Mouse (Mus musculus) right cerebral cortex, postnatal 10 days (tissue): ENCODE measurements around the gene Samd14.

Experiments used
- DNase-seq, 2 experiments: peaks; one replicate each; pipeline ENCODE4 v3.0.0; 2021; ENCODE audit warnings: low spot score in 2 of 2

Gene Samd14

DNA sequence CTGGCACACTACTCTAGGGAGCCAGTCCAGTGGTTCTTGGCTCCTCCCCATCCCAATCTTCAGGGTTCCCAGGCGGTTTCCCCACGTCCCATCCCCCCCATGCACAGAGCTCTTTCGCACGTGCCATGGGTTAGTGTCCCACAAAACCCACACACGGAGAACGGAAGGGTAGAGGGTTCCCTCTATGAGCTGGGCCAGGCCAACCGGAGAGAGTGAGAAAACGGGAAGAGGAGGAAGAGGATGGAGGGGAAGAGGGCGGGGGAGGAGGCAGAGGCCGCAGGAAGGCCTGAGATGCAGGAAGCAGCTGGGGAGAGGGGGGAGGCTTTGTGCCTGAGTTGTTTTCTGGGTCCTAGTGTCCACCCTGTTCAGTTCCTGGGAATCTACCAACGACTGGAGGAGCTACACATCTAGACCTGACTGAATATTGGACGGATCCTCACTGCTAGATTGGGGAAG, 20.1 kb upstream of the Samd14 start:
- DNase-seq = peak; percentile 87 to 92

DNA sequence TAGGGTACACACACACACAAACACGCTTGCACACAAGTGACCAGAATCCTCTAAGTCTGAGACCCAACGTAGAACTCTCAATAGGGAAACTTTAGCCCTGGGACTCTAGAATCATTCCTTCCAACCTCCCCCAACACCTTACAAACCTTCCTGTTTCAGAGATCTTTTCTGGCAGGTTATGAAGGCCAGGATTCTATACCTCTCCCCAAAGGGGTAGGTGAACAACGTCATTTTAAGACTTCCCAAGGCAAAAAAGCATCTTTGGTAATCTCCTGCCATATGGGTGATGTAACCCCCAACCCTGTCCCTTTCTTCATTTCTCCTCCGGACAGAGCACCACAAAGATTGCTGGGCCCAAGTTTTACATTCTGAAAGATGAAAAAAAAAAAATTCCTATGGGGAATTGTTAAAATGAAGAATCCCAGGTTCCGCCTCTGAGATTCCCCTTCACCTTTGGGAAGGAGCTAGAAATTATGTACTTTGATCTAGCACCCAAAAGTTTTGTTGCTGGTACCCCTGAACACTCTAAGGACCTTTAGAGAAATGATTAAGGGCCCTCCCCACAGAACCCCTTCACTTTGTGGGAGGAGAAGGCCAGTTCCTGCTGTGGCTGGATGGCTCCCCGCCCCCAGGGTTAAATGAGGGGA, 19.5 kb upstream of the Samd14 start:
- no peak for DNase-seq

DNA sequence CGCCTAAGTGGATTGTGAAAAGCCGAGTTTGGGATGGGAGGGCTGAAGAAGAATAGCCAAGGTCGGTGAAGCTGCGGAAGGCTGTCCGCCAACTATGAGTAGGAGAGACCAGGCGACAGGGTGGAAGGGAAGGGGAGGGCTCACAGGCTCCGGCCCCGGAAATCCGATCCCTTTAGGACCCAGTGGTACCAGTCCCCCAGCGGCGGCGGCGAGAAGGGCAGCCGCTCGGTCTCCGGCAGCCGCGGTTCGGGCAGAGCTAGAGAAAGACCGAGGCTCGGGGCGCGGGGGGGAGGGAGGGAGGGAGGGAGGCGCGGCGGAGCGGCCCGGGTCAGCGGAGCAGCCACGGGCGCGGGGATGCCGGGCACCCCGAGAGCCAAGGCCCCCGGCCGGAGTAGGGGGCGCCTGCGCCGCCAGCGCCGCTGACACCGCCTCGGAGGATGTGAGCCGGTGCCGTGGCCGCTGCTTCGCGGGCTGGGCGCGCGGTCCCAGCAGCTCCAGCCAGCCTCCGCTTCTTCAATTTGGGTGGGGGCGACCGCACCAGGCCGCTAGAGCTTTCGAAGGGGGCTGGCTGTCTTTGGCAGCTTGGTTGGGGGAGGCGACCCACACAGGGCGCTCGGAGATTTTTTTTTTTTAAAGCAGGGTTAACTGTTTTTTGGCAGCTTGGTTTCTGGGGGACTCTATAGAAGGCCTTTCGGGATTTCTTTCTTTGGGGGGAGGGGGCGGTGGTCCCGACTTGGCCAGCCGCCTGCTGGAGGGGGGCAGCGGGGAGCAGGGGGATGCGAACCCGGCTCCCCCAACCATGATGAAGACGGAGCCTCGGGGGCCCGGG, 18.7 kb upstream of the Samd14 start, which contains the start of gene Ppp1r9b:
Ppp1r9b (plus strand) TSS at position 287 of the 829 bp plus-strand sequence.
- DNase-seq = peak; percentile 94 to 95

DNA sequence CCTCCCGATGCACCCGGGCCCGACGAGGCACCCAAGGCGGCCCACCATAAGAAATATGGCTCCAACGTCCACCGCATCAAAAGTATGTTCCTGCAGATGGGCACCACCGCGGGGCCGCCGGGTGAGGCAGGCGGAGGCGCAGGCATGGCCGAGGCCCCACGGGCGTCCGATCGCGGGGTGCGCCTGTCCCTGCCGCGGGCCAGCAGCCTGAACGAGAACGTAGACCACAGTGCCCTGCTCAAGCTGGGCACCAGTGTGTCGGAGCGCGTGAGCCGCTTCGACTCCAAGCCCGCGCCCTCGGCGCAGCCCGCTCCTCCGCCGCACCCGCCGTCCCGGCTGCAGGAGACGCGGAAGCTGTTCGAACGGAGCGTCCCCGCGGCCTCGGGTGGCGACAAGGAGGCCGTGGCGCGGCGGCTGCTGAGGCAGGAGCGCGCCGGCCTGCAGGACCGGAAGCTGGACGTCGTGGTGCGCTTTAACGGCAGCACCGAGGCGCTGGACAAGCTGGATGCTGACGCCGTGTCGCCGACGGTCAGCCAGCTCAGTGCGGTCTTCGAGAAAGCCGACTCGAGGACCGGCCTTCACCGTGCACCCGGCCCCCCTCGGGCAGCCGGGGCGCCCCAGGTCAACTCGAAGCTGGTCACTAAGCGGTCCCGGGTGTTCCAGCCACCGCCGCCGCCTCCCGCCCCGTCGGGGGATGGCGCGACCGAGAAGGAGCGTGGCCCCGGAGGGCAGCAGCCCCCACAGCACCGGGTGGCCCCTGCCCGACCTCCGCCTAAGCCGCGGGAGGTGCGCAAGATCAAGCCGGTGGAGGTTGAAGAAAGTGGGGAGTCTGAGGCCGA, 17.8 kb upstream of the Samd14 start:
- peak; percentile 44 to 62 for DNase-seq

DNA sequence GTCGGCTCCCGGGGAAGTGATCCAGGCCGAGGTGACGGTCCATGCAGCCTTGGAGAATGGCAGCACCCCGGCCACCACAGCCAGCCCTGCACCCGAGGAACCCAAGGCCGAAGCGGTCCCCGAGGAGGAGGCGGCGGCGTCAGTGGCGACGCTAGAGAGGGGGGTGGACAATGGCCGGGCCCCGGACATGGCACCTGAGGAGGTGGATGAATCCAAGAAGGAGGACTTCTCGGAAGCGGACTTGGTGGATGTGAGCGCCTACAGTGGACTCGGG, 17.3 kb upstream of the Samd14 start:
- DNase-seq = no peak

DNA sequence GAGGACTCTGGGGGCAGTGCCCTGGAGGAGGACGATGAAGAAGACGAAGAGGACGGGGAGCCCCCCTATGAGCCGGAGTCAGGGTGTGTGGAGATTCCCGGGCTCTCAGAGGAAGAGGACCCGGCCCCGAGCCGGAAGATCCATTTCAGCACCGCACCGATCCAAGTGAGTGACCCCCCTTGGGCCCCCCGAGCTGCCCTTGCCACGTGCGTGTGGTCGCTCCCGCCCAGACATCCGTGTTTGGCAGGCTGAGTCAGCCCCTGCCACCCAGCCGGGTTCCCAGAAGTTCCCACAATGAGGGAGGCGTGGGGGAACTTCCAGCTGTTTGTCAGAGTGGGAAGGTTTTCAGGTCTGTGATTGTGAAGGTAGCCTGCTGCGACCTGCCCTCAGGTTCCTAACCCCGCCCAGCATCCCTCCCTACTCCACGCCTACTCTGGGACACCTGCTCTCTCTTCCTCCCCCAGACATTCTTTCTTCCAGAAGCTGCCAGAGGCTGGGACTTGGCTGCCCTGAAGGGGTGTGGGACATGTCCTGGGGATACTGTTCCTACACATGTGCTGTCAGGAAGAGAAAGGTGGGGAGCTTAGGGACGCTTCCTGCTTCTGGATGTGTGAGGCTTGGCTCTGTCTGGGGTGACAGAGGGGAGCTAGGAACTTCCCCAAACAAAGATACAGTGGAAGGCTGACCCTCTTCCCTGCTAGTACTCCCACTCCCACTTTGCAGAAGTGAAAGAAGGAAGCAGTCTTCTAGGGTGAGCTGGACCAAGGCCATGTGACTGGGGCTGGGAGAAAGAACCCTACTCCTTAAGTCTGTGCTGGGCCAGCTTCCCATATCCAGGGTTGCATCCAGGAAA, 16.7 kb upstream of the Samd14 start:
- DNase-seq = peak; percentile 67 to 69

DNA sequence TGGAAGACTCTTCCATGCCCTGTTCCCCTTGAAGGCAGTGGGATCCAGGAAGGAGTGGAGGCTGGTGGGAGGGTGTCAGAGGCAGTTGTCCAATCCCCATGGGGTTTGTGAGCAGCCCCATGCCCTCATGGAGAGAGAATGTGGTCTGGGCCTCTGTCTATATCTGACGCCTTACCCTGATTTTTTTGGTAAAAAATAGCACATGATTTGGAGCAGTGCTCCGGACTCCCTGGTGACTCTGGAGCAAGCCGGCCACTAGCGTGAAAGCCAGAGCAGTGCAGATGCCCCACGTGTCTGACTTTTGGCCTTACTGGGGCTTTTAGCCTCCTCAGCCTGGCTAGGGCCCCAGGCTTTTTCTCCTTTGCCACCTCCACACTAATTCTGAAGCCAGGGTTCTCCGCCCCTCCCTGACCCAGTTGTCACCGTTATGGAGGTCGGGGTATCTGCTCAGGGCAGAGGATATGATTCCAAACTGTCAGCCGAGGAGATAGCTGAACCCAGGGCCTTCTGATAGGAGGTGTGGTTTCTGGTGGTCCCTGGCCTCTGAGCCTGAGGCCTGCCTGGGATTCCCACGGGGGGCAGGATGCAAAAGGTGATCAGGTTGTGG, 15.4 kb upstream of the Samd14 start:
- DNase-seq = no peak

DNA sequence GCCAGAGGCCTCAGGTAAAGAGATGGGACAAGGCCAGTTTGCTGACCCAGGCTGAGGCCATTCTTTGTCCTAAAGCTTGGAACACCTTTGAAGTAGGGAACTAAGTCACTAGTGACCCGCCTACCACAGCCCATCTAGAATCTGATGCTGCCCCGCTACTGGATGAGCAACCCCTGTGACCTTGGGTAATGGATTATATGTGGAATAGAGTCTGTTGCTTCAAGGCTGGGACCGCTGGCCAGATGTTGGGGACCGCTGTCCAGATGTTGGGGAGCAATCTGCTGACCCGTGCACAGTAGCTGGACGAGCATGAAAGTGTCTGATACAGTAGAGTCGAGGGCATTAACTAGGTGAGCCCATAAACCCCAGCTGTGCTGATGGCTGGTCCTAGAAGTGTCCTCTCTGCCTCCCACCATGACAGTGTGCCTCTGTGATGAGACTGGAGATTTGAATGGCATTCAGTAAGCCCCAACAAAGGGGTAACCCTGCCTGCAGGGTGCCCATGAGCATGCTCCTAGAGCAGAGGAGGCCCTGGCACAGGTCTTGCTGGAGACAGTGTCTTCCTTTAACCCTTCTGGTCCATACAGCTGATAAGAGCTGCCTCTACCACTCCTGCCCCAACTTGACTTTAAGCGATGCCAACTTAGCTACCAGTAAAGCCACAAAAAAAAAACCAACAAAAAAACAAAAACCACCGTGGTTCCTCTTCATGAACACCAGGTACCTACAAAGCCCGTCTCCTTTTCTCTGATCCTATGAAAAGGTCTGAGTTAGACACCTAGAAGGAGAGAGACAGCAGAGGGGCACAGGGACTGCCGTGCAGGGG, 14.5 kb upstream of the Samd14 start:
- no peak for DNase-seq

DNA sequence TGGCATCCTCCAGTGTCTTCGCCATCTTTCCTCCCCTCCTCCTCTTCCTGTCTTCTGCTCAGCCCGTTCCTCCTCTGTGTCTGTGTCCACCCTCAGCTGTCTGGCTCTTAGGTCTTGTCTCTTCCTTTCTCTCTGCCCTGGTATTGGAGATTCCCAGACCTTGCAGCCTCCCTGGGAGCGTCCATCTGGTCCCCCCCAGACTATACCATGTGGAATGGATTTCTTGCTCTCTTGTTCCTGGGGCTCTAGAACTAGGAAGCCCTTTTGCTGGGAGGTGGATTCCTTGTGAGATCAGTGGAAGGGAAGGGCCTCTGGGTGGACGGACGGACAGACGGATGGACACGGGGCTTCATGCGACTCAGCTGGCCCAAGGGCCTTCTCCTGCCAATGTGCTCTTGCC, 13.6 kb upstream of the Samd14 start:
- DNase-seq = peak in 1 of 2 experiments; percentile 20

DNA sequence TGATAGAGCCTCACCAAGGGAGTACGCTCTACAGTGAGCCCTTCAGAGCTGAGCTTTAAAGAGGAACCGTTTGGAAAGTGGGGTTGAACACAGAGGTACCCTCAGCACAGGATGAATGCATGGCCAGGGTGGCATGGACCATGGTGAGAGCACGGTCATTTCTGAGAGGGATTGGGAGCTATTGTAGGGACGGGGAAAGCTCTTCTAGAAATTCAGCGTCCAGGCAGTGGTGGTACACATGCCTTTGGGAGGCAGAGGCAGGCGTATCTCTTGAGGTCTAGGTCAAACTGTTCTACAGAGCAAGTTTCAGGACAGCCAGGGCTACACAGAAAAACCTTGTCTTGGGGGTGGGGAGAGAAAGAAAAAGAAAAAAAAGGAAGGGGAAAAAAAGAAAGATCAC, 12.7 kb upstream of the Samd14 start:
- no peak for DNase-seq

DNA sequence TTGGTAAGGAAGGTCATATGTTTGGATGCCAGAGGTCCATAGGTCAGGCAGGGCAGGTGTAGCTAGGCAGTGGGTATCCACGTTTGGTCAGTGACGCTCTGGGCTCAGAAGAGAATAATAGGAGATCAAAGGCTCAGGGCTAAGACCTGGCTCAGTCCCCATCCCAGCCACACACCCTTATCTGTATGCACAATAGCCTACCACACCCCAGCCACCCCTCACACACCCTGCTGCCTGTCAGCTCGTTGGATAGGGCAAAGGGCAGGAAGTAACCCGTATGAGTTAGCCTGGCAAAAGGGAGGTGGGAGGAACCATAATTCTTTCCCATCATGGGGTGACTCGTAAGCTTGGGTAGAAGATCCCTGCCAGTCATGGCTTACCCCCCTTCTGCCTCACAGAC, 12.1 kb upstream of the Samd14 start:
- DNase-seq = peak in 1 of 2 experiments; percentile 30

DNA sequence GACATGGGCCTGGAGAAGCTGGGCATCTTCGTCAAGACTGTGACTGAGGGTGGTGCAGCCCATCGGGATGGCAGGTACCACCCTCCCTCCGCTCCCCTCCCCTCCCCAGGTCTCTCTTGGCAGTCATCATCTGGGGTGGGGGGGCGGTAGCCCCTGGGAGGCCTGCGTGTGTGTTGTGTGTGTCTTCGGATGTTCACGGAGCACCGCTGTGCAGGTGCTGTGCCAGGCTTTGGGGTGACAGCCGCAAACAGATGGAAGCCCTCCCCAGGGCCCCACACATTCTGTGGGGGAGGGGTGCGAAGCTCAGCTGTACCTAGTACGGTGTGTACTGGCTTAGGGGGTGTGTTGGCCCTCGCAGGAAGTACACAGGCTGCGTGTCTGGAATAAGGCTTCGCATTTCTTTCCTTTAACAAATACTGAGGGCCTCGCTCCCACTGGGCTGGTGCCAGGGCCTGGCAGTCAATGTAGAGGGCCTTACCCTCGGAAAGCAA, 11.6 kb upstream of the Samd14 start:
- DNase-seq = peak; percentile 79 to 83

DNA sequence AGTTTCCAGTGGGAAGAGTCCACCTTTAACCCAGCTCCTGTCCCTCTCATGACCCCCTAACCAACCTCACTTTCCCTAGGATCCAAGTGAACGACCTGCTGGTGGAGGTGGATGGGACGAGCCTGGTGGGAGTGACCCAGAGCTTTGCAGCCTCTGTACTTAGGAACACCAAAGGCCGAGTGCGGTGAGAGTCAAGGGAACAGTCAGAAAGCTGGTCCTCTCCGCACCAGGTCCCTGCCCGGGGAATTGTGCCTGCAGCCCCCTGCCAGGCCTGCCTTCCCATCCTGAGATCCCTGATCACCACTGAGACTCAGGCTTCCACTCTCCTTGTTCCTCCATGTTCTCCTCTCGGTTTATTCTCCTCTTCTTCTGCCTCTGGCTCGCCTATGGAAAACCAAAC, 9.6 kb upstream of the Samd14 start:
- DNase-seq = no peak

DNA sequence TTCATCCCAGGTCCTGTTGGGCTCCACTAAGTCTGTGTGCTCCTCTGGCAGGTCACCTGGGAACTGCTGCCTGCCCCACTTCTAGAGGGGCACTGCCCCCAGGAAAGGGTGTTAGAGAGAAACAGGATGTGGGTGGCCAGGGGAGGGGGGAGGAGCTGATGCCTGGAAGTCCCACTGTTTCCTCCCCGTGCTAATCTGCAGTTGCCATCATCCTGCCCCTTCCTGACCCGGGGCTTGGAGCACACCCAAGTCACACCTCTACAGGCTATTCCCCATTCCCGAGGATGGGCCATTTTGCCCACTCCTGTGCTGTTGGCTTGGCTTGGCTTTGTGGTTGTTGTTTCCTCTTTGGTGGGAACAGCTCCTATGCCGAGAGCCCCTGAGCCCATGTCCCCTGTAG, 9.1 kb upstream of the Samd14 start:
- peak in 1 of 2 experiments; percentile 45 for DNase-seq

DNA sequence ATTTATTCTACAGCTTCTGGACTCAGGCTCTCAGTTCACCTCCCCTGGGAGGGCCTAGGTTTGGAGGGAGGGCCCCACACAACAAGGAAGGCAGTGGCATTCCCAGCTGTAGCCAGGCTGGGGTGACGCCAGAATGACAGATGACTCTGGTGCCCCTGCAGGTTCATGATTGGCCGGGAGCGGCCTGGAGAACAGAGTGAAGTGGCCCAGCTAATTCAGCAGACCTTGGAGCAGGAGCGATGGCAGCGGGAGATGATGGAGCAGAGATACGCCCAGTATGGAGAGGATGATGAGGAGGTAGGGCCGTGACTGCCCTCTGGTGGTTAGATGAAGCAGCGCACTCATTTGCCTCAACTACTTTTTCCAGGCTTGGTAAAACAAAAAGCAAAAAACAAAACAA, 8.6 kb upstream of the Samd14 start:
- peak; percentile 79 to 80 for DNase-seq

DNA sequence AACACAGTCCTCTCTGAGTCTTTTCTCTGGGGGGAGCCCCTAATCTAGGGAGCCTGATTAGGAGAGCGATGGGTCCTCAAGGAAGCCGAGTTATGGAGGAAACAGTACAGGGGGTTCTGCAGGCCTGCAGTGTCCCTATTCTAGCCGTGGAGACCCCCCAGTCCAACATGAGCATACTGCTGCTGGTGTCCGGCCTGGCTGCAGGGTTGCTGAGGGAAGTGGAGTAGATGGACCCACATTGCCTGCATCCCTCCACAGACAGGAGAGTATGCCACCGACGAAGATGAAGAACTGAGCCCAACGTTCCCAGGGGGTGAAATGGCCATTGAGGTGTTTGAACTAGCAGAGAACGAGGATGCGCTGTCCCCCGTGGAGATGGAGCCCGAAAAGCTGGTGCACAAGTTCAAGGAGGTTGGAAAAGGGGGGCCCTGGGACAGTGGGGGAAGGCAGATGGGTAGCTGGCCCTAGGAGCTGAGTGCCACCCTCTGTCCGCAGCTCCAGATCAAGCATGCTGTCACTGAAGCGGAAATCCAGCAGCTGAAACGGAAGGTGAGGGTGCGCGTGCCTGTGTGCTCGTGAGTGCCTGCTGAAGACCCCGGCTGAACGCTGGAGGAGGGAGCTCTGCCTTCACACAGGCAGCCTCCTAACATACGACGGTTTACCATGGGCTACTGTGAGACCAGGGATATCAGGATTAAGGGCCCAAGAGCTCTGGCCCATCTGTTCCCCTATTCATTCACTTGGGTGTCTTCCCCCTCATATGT, 7.9 kb upstream of the Samd14 start:
- no peak for DNase-seq

DNA sequence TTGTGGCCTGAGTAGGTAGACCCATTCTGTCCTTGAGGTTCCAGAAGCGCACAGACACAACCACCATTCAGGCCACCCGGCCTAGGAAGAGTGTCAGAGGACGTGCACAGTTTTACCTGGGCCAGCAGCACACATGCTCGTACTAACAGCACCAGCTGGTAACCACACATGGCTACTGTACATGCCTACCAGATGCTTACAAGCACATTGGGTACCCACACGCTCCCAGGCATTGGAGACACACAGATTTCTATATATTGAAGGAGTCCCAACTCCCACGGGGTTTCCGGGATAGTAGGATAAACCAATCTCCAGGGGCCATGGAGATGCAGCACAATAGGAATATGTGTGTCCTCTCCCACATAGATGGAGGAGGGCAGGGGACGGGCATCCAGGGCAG, 7.0 kb upstream of the Samd14 start:
- DNase-seq = no peak

DNA sequence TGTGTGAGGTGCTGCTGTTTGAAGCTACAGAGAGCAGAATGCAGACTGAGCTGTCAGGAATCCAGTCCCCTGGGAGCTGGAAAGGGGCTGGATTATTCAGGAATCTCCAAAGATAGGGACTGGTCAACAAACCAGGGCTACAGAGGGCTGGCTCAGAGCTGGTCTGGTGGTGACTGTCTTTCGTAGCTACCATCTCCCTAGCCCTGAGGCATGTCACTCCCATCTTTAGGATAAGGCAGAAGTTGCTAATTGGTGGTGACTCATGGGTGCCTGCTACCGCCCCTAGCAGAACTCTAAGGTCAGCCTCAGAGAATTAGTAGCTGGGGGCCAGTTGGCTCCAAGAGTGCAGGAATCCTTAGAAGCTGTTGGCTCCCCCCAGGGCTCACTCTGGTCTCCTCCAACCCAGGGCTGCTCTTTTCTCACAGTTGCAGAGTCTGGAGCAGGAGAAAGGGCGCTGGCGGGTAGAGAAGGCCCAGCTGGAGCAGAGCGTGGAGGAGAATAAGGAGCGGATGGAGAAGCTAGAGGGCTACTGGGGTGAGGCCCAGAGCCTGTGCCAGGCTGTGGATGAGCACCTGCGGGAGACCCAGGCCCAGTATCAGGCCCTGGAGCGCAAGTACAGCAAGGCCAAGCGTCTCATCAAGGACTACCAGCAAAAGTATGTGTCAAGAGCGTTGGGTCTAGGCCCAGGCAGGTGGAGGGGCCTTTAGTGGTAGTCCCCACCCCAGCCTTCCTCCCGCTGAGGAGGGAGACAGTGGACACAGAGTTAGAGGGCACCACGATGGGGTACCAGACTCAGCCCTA, 5.3 kb upstream of the Samd14 start:
- DNase-seq = no peak

DNA sequence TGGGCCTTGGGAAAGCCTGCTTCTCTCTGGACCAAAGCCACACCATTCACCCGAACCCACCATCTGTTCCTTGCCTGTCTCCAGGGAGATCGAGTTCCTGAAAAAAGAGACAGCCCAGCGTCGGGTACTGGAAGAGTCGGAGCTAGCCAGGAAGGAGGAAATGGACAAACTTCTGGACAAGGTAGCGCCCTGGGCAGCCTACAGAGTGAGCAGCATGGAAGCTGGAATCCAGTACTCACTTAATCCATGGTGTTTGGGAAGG, 4.8 kb upstream of the Samd14 start:
- DNase-seq = no peak
